Mouse (Mus musculus): Measurements from ENCODE around the gene Bsdc1. TPM values are rescaled to one million over a fixed set of nuclear protein-coding genes. Genes with fewer than 3 reads are reported as not detected.
"Not testable (repeated sequence)": the region's sequence is repeated elsewhere in the genome, so short reads cannot be mapped to it uniquely, and the experiment has no call there.

Bsdc1 gene
- polyA plus RNA-seq, 1 experiment from 2014 or later: 27.3 TPM

GRCm38 (mm10) chr4:129528901-129529300 lies 67.5 kb downstream of the Bsdc1 start:
- WGBS: 92% methylated on average over 6 of the region's 6 CpGs
- H3K27me3 ChIP-seq; H3K4me3 ChIP-seq (replicated peaks); H3K4me2 ChIP-seq; ATAC-seq (ENCODE audit: low FRiP score); H3K27ac ChIP-seq; H3K4me1 ChIP-seq; H3K9ac ChIP-seq; H3K9me3 ChIP-seq: not testable (repeated sequence)
- H3K36me3 ChIP-seq (replicated peaks): peaks cover 86% of the 10 kb centered on the region

Other genes starting within 250 kb of the Bsdc1 start
- gene C77080, start 200.2 kb upstream of the Bsdc1 start, polyA plus RNA-seq (2016; fragmentation: Nextera tagmentation; extraction: Ambion mirVana): 4.4 and 4.7 TPM in 2 replicates
- gene Sync, start 174.0 kb upstream of the Bsdc1 start, polyA plus RNA-seq (2016; fragmentation: Nextera tagmentation; extraction: Ambion mirVana): 0.29 and 0.40 TPM in 2 replicates
- 525 and 575 TPM in 2 replicates for gene Rbbp4, start 126.2 kb upstream of the Bsdc1 start, polyA plus RNA-seq (2016; fragmentation: Nextera tagmentation; extraction: Ambion mirVana)
- 35.2 and 36.2 TPM in 2 replicates for gene Zbtb8os, start 125.9 kb upstream of the Bsdc1 start, polyA plus RNA-seq (2016; fragmentation: Nextera tagmentation; extraction: Ambion mirVana)
- gene Zbtb8a, start 83.5 kb upstream of the Bsdc1 start, polyA plus RNA-seq (2016; fragmentation: Nextera tagmentation; extraction: Ambion mirVana): 10.6 and 10.9 TPM in 2 replicates
- gene Zbtb8b, start 20.7 kb upstream of the Bsdc1 start, polyA plus RNA-seq (2016; fragmentation: Nextera tagmentation; extraction: Ambion mirVana): 2.8 and 3.2 TPM in 2 replicates
- gene Tssk3, start 29.4 kb downstream of the Bsdc1 start, polyA plus RNA-seq (2016; fragmentation: Nextera tagmentation; extraction: Ambion mirVana): not detected in 2 replicates
- not detected in 2 replicates for gene Fam229a, start 29.6 kb downstream of the Bsdc1 start, polyA plus RNA-seq (2016; fragmentation: Nextera tagmentation; extraction: Ambion mirVana)
- 1,836 and 1,849 TPM in 2 replicates for gene Marcksl1, start 52.0 kb downstream of the Bsdc1 start, polyA plus RNA-seq (2016; fragmentation: Nextera tagmentation; extraction: Ambion mirVana)
- gene Hdac1, start 81.1 kb downstream of the Bsdc1 start, polyA plus RNA-seq (2016; fragmentation: Nextera tagmentation; extraction: Ambion mirVana): 207 and 221 TPM in 2 replicates
- 9.0 and 9.3 TPM in 2 replicates for gene Lck, start 112.1 kb downstream of the Bsdc1 start, polyA plus RNA-seq (2016; fragmentation: Nextera tagmentation; extraction: Ambion mirVana)
- gene Fam167b, start 117.0 kb downstream of the Bsdc1 start, polyA plus RNA-seq (2016; fragmentation: Nextera tagmentation; extraction: Ambion mirVana): 0.37 and 0.92 TPM in 2 replicates
- gene Eif3i, start 139.1 kb downstream of the Bsdc1 start, polyA plus RNA-seq (2016; fragmentation: Nextera tagmentation; extraction: Ambion mirVana): 204 and 212 TPM in 2 replicates
- gene Tmem234, start 139.1 kb downstream of the Bsdc1 start, polyA plus RNA-seq (2016; fragmentation: Nextera tagmentation; extraction: Ambion mirVana): 161 and 163 TPM in 2 replicates
- gene Dcdc2b, start 152.7 kb downstream of the Bsdc1 start, polyA plus RNA-seq (2016; fragmentation: Nextera tagmentation; extraction: Ambion mirVana): 2.6 and 2.9 TPM in 2 replicates
- gene Iqcc, start 157.5 kb downstream of the Bsdc1 start, polyA plus RNA-seq (2016; fragmentation: Nextera tagmentation; extraction: Ambion mirVana): 26.5 and 27.4 TPM in 2 replicates
- gene Ccdc28b, start 162.4 kb downstream of the Bsdc1 start, polyA plus RNA-seq (2016; fragmentation: Nextera tagmentation; extraction: Ambion mirVana): 75.4 and 79.2 TPM in 2 replicates
- gene Txlna, start 179.5 kb downstream of the Bsdc1 start, polyA plus RNA-seq (2016; fragmentation: Nextera tagmentation; extraction: Ambion mirVana): 97.1 and 111 TPM in 2 replicates
- gene Kpna6, start 211.2 kb downstream of the Bsdc1 start, polyA plus RNA-seq (2016; fragmentation: Nextera tagmentation; extraction: Ambion mirVana): 13.6 and 14.9 TPM in 2 replicates
- 18.5 and 21.9 TPM in 2 replicates for gene Tmem39b, start 235.3 kb downstream of the Bsdc1 start, polyA plus RNA-seq (2016; fragmentation: Nextera tagmentation; extraction: Ambion mirVana)